Mouse (Mus musculus): Measurements from ENCODE around the gene Runx1.

GRCm38 (mm10) chr16:92874015-92874414 lies 48.1 kb upstream of the Runx1 start:
- TF ChIP-seq FLI1 (IDR thresholded peaks at IDR 0.05; ENCODE audit: low read length) (no peak), GATA1 (IDR thresholded peaks at IDR 0.05; ENCODE audit: borderline replicate concordance, low read length) (no peak)

All from megakaryocyte, embryonic 14.5 days (primary cell).